Mouse (Mus musculus) frontal cortex, postnatal 36 days (tissue): ENCODE measurements around the gene Klhl29.

ENCODE experiments used
- DNase-seq, 2 experiments: peaks; one replicate each; pipeline ENCODE4 v3.0.0; 2022; ENCODE audit warnings: low spot score in 2 of 2

Klhl29 gene

GRCm38 (mm10) chr12:5254246-5254982 is 121.1 kb downstream of the Klhl29 start:
- DNase-seq, result no peak

- DNase-seq, result no peak
Measured at GRCm38 (mm10) chr12:5253289-5254005, 122.0 kb downstream of the Klhl29 start.

- no peak for DNase-seq
Measured at GRCm38 (mm10) chr12:5252569-5252968, 122.9 kb downstream of the Klhl29 start.

GRCm38 (mm10) chr12:5250042-5250441 is 125.4 kb downstream of the Klhl29 start:
- DNase-seq, result no peak

GRCm38 (mm10) chr12:5249068-5249467 is 126.4 kb downstream of the Klhl29 start:
- no peak for DNase-seq

- DNase-seq, result no peak
Measured at GRCm38 (mm10) chr12:5247505-5247904, 128.0 kb downstream of the Klhl29 start.

- peak; percentile 57 to 68 for DNase-seq
Measured at GRCm38 (mm10) chr12:5246721-5247341, 128.7 kb downstream of the Klhl29 start.

- no peak for DNase-seq
Measured at GRCm38 (mm10) chr12:5246193-5246621, 129.3 kb downstream of the Klhl29 start.

GRCm38 (mm10) chr12:5245207-5245597 is 130.3 kb downstream of the Klhl29 start:
- DNase-seq, result no peak

GRCm38 (mm10) chr12:5244431-5245206 is 130.9 kb downstream of the Klhl29 start:
- no peak for DNase-seq

GRCm38 (mm10) chr12:5243867-5244266 is 131.6 kb downstream of the Klhl29 start:
- no peak for DNase-seq

GRCm38 (mm10) chr12:5243449-5243848 is 132.0 kb downstream of the Klhl29 start:
- no peak for DNase-seq

GRCm38 (mm10) chr12:5242551-5243330 is 132.7 kb downstream of the Klhl29 start:
- DNase-seq, result no peak

GRCm38 (mm10) chr12:5239451-5240245 is 135.8 kb downstream of the Klhl29 start:
- no peak for DNase-seq

GRCm38 (mm10) chr12:5237078-5237477 is 138.4 kb downstream of the Klhl29 start:
- no peak for DNase-seq

- no peak for DNase-seq
Measured at GRCm38 (mm10) chr12:5235596-5235995, 139.9 kb downstream of the Klhl29 start.

- DNase-seq, result no peak
Measured at GRCm38 (mm10) chr12:5230504-5230903, 145.0 kb downstream of the Klhl29 start.

- no peak for DNase-seq
Measured at GRCm38 (mm10) chr12:5226676-5227654, 148.5 kb downstream of the Klhl29 start.

GRCm38 (mm10) chr12:5223595-5223994 is 151.9 kb downstream of the Klhl29 start:
- no peak for DNase-seq
